Comparison of ENCODE assay signal across 16 mouse cellular contexts in genomic region chr6:34727316-34727983, GRCm38 (mm10). TPM values are rescaled to one million over a fixed set of nuclear protein-coding genes. Genes with fewer than 3 reads are reported as not detected.
DNase-seq lines count a peak whose midpoint lies in the region; ATAC-seq and TF ChIP-seq lines count a peak whose summit lies in the region.
"Had no signal": no experiment of that assay in that cellular context is flagged by ENCODE, and none has a peak within 500 bp of the region (broad histone marks: within the 10 kb centered on the region; RNA-seq: fewer than 3 reads in every experiment).

No protein-coding gene starts in this region.

- H3K9me3 ChIP-seq in heart, embryonic 12.5 days (replicated peaks) = 0 out of 2 replicates have a peak, but pooled peaks cover 5% of the 10 kb centered on the region
- peaks cover 4% of the 10 kb centered on the region; the same call in 1 of the 2 replicates for H3K9me3 ChIP-seq in embryonic facial prominence, embryonic 10.5 days
- H3K9me3 ChIP-seq in stomach, embryonic 15.5 days = no peaks in the 10 kb centered on the region
- H3K9me3 ChIP-seq: hindbrain, embryonic 15.5 days; midbrain, embryonic 10.5 days had no signal

- no peak for TF ChIP-seq CTCF in liver, adult 2 months (IDR thresholded peaks at IDR 0.05; ENCODE audit: low read depth, low read length)

- H3K36me3 ChIP-seq in heart, embryonic 12.5 days = peaks cover 14% of the 10 kb centered on the region; the same call in 1 of the 2 replicates
- peaks cover 17% of the 10 kb centered on the region for H3K36me3 ChIP-seq in embryonic facial prominence, embryonic 10.5 days (replicated peaks)
- H3K36me3 ChIP-seq in liver, adult 2 months (ENCODE audit: control insufficient read depth, insufficient read depth, low read length) = no peaks in the 10 kb centered on the region
- no peaks in the 10 kb centered on the region for H3K36me3 ChIP-seq in stomach, embryonic 15.5 days
- H3K36me3 ChIP-seq: hindbrain, embryonic 15.5 days had no signal

- H3K4me3 ChIP-seq in heart, embryonic 12.5 days = no peak overlapping the region
- no peak overlapping the region for H3K4me3 ChIP-seq in embryonic facial prominence, embryonic 10.5 days
- no peak overlapping the region for H3K4me3 ChIP-seq in liver, adult 2 months (ENCODE audit: insufficient read depth, low read depth, low read length)
- no peak overlapping the region for H3K4me3 ChIP-seq in stomach, embryonic 15.5 days (replicated peaks)
- H3K4me3 ChIP-seq: hindbrain, embryonic 15.5 days; limb, embryonic 13.5 days; midbrain, embryonic 10.5 days had no signal

- peaks cover 53% of the 10 kb centered on the region for H3K4me1 ChIP-seq in heart, embryonic 12.5 days (replicated peaks)
- peaks cover 57% of the 10 kb centered on the region for H3K4me1 ChIP-seq in embryonic facial prominence, embryonic 10.5 days
- peaks cover 24% of the 10 kb centered on the region for H3K4me1 ChIP-seq in liver, adult 2 months (ENCODE audit: control insufficient read depth, insufficient read depth, low read length)
- H3K4me1 ChIP-seq in stomach, embryonic 15.5 days = peaks cover 3% of the 10 kb centered on the region; the same call in 1 of the 2 replicates

- H3K9ac ChIP-seq in heart, embryonic 12.5 days = no peak overlapping the region
- H3K9ac ChIP-seq in liver, adult 2 months (ENCODE audit: low read depth, low read length) = no peak overlapping the region
- H3K9ac ChIP-seq in stomach, embryonic 15.5 days = no peak overlapping the region
- H3K9ac ChIP-seq: hindbrain, embryonic 15.5 days had no signal

- ATAC-seq in heart, embryonic 12.5 days (ENCODE audit: insufficient number of reproducible peaks, low FRiP score) = no peak
- ATAC-seq in stomach, embryonic 15.5 days (ENCODE audit: insufficient read depth, low FRiP score, low read depth) = peak; percentile 66
- ATAC-seq in cerebellum, adult (ENCODE audit: insufficient number of reproducible peaks, low FRiP score, low TSS enrichment) = no peak
- ATAC-seq: forebrain, embryonic 14.5 days had no signal

- peaks cover 36% of the 10 kb centered on the region; the same call in 1 of the 2 replicates for H3K79me2 ChIP-seq in liver, adult 2 months (ENCODE audit: control insufficient read depth, insufficient read depth, low read length)

- no peaks in the 10 kb centered on the region for H3K27me3 ChIP-seq in heart, embryonic 12.5 days (replicated peaks)
- H3K27me3 ChIP-seq in embryonic facial prominence, embryonic 10.5 days (replicated peaks; ENCODE audit: low read depth, poor library complexity, severe bottlenecking) = no peaks in the 10 kb centered on the region
- no peaks in the 10 kb centered on the region for H3K27me3 ChIP-seq in liver, adult 2 months (ENCODE audit: control insufficient read depth, insufficient read depth, low read length)
- no peaks in the 10 kb centered on the region for H3K27me3 ChIP-seq in stomach, embryonic 15.5 days (replicated peaks)
- H3K27me3 ChIP-seq: hindbrain, embryonic 15.5 days; limb, embryonic 13.5 days had no signal

- WGBS in heart, embryonic 12.5 days = 74% methylated on average over 15 of the region's 15 CpGs
- 88% methylated on average over 15 of the region's 15 CpGs for WGBS in embryonic facial prominence, embryonic 10.5 days
- WGBS in liver, adult 2 months = 26% methylated on average over 15 of the region's 15 CpGs
- WGBS in stomach, embryonic 15.5 days = 67% methylated on average over 15 of the region's 15 CpGs

- TF ChIP-seq POLR2A in liver, adult 2 months (IDR thresholded peaks at IDR 0.05; ENCODE audit: extremely low read depth, insufficient read depth, low read length) = no peak

- DNase-seq in heart, postnatal 25 days (ENCODE audit: low spot score) = no peak
- DNase-seq in embryonic facial prominence, embryonic 10.5 days (ENCODE audit: low spot score) = no peak
- DNase-seq in liver, adult 2 months (ENCODE audit: extremely low read depth, low read depth, low spot score) = peak; percentile 84
- no peak for DNase-seq in thymus, postnatal 36 days
- DNase-seq: B cell, adult 2 months; cerebellum, adult 18-20 months; retina, postnatal 1 day; thymus, postnatal 14 days had no signal

- intact Hi-C loops in heart, postnatal 25 days (cut with DNase I) = no loop called here

- no peak overlapping the region for H3K4me2 ChIP-seq in heart, embryonic 12.5 days
- no peak overlapping the region for H3K4me2 ChIP-seq in stomach, embryonic 15.5 days
- H3K4me2 ChIP-seq: hindbrain, embryonic 15.5 days; limb, embryonic 13.5 days had no signal

- H3K27ac ChIP-seq in heart, embryonic 12.5 days (ENCODE audit: poor library complexity, severe bottlenecking) = peak overlapping the region; percentile 25
- peak overlapping the region; percentile 45; the same call in 1 of the 2 replicates for H3K27ac ChIP-seq in embryonic facial prominence, embryonic 10.5 days (replicated peaks)
- H3K27ac ChIP-seq in liver, adult 2 months (replicated peaks; ENCODE audit: insufficient read depth, low read depth, low read length) = peak overlapping the region; percentile 50
- no peak overlapping the region for H3K27ac ChIP-seq in stomach, embryonic 15.5 days
- H3K27ac ChIP-seq: hindbrain, embryonic 15.5 days; limb, embryonic 13.5 days; midbrain, embryonic 10.5 days had no signal

RNA-seq across cellular contexts. Expression of gene Agbl3, which starts 52.8 kb away (rescaled TPM):
- 6.2 and 6.4 TPM in 2 replicates for polyA plus RNA-seq in heart, embryonic 12.5 days (2016; fragmentation: Nextera tagmentation; extraction: Ambion mirVana)
- 1 to 10 TPM; 3.2 to 3.9 TPM for total RNA-seq in heart, postnatal 25 days (2021)
- 2.8 and 3.3 TPM in 2 replicates for polyA plus RNA-seq in embryonic facial prominence, embryonic 10.5 days (2016; fragmentation: Nextera tagmentation; extraction: Ambion mirVana)
- total RNA-seq in liver, adult 2 months (2014; rRNA removed) = 8.4 and 8.6 TPM in 2 replicates
- 2.2 and 2.3 TPM in 2 replicates for polyA plus RNA-seq in liver, adult 2 months (2012; rRNA removed)
- 6.6 and 6.9 TPM in 2 replicates for polyA plus RNA-seq in stomach, embryonic 15.5 days (2015; fragmentation: Nextera tagmentation; extraction: Ambion mirVana)
- total RNA-seq: monocyte, adult 5-6 weeks had no signal
